Mouse (Mus musculus): ENCODE results near the gene Arl6.

Gene Arl6

DNA sequence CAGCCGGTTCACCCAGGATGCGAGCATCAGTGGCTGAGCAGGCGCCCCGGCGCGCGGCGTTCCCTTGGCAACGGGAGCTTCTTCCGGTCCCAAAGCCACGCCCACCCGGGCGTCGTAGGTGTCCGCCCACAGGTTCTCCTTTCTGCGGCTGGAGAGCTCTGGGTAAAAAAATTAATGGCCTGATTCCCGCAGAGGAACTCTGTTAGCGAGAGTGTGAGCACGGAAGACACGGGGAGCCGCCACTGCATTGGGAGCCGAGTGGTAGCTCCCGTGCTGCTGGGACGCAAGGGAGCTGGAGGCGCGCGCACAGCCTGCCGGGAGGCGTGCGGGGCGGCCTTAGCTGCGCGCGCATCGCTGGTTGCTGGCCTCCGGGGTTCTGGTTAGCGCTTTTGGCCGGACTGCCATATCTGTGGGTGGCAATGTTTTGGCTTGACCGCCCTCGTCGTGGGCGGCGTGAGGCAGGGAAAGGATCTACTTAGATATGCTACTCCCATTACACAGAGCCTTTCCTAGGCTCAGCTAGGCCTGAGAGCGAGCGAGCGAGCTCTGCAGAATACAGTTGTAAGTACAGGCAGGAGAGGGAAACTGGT is at the start of gene Arl6:
Gene Arl6 (minus strand): TSS at position 290 of the 590 bp plus-strand sequence.
- peak; percentile 94 for DNase-seq (ENCODE audit: low spot score)

DNA sequence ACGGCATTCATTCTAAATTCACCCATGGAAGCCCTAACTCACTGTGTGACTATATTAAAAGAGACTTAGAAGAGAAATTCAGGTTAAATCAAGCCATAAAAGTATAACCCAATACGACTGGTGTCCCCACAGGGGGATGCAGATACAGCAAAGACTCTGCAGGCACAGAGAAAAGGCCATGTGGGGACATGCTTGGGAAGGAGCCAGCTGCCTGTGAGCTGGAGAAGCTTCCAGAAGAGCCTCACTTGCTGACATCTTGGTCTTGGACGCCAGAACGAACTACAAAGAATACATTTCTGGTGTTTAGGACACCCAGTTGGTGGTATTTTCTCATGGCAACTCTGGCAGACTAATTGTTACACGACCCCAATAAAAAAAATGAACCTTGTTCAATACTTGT is 45.9 kb upstream of the Arl6 start:
- no peak for DNase-seq (ENCODE audit: low spot score)

DNA sequence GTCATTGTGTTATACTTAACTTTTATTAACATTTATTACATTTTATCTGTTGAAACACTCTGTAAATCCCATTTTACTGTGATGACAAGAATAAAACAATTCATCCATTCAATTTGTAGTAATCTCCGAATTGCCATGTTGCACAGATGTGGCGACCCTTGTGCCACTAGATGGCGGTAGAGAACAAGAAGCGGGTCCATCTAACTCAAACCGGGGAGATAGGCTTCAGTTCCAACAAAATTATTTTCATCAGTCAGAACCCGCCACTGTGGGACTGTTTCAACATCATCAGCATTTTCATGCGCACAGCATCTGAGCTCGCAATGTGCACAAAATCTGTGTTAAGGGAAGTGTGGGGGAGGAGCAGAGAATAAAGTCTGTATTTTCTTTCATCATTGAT is 44.2 kb upstream of the Arl6 start:
- peak; percentile 19 for DNase-seq (ENCODE audit: low spot score)

DNA sequence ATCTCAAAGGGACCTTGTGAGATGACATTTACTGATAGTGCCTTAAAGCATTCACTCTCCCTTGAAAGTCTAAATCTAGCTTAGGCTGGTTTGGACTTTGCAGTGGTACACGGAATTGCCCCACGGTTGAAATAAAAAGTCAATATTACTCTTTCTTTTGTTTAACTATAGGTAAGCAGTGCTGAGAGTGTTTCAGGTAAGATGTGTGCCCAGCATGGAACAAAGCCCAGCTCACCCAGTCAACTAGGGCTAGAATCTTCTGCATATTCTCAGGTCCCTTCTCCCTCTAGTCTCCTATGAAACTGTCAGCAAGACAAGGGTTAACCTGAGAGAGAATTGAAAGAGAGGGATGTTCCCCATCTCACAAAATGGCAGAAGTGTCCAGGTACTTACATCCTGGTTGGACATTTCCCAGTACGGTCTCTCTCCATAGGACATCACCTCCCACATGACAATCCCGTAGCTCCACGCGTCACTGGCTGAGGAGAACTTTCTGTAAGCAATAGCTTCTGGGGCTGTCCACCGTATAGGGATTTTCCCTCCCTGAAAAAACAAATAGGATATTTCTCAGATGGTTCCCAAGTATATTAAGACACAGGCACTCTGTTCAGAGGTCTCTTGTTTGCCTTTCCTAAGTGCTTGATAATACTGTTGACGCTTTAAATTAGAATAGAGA is 43.2 kb upstream of the Arl6 start:
- DNase-seq (ENCODE audit: low spot score): no peak

DNA sequence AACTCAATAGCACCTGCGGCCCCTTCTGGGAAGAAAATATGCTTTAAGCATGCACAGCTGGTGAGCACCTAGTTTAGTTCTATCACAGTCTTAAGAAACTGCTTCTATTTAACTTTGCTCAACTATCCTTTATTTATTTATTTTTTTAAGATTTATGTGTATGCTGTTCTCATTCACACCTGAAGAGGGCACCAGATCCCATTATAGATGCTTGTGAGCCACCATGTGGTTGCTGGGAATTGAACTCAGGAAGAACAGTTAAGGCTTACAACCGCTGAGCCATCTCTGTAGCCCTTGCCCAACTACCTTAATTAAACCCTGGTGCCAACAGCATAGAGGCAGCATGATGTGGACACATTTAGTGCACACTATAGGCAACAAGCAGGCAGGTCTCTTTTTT is 27.7 kb upstream of the Arl6 start:
- no peak for DNase-seq (ENCODE audit: low spot score)

DNA sequence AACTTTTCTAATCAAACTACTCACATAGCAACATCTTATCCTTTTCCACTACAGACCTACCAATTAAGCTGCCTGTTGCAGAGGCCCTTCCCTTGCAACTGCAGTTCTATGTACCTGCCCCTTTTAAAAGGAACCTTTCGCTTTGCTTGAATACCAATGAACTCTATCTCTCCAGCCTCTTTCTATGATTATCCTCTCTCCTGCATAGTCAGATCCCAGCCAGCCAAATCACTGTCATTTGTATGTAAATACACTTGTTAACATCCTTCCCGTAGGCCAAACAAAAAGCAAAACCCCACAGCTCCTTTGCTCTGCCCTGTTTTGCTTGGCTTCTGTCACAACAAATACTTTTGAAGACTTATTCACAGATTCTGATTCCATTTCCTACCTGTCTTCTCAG is 4.6 kb upstream of the Arl6 start:
- DNase-seq (ENCODE audit: low spot score): no peak

DNA sequence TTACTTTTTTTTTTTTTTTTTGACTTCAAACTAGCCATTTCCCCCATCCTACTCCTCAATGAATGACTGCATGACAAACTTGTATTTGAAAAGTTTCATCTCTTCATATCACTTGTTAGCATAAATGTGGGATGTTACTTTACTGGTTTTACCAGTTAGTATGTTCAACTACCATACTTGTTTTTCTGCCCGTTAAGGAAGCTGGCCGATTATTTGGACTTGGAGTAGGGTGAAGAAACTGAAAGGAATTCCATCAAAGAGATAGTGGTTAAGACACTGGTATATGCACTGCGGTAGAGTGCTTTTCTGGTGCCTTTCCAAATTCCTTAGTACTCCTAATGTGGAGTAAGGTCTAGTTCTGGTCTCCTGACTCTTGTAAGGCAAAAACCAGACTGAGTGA is 794 bp upstream of the Arl6 start:
- DNase-seq (ENCODE audit: low spot score): no peak

DNA sequence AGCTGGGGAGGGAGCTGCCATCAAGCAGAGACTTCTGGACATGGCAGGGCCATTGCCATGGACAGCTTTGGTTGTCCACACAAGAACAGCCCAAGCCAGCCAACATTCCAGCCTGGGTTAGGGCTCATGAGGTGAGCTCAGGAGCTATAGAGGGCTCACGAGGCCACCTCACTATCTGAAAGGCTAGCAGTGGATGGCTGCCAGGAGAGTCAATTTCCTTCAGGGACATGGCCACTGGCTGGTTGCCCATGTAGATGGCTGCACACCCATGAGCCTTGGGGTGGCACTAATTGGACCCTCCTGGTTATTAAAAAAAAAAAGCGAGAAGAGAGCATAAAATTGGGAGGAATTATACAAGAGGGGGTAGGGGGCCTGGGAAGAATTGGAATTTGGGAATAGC is 4.6 kb downstream of the Arl6 start:
- DNase-seq (ENCODE audit: low spot score): no peak

DNA sequence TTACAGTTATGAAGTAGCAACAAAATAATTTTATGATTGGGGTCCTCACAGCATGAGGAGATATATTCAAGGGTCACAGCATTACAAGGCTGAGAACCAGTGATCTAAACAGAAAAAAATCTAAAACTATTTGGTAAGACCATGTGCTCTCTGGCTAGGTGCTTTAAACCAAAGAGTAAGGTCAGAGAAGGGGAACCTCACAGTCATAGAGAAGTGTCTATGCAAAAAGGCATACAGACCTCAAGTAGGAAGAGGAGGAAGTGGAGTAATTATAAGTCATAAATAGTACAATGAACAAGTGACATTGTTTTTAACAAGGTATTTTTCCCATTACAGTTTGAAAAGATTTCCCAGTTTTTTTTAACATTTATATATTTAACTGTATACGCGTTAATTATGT is 17.6 kb downstream of the Arl6 start:
- DNase-seq (ENCODE audit: low spot score): no peak

DNA sequence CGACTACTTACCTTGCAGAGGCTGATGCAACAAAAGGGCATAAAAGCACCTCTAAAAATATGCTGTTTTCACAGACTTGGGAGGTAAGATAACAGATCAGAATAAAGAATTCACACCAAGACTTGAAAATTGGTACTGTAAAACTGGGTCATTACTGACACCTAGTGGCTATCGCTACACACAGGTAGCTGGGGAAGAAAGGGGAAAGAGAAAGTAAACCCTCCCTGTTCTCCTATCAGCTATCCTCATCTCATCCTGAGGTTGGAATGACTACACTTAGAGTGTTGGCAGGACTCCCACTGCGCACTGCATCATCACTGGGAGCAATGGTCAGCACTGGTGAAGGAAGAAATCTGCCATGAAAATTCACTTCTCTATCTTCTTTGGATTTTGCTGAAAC is 22.0 kb downstream of the Arl6 start:
- DNase-seq (ENCODE audit: low spot score): no peak

DNA sequence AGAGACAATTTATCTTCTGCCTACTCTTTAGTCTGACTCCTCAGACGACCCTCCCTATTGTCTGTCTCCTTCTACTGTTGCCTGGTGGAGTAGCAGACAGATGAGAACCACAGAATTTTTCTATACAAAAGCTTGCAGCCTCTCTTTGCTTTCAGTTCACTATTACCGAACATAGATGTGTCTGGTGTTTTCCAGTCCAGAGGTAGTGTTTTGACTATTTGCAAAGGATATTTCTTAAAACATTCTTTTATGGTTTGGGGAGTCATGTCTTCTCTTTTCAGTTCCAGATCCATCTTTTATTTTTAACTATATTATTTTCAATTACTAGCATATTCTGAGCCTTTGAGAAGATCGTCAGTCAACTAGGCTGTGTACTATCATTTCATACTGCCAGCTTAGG is 23.5 kb downstream of the Arl6 start:
- no peak for DNase-seq (ENCODE audit: low spot score)

DNA sequence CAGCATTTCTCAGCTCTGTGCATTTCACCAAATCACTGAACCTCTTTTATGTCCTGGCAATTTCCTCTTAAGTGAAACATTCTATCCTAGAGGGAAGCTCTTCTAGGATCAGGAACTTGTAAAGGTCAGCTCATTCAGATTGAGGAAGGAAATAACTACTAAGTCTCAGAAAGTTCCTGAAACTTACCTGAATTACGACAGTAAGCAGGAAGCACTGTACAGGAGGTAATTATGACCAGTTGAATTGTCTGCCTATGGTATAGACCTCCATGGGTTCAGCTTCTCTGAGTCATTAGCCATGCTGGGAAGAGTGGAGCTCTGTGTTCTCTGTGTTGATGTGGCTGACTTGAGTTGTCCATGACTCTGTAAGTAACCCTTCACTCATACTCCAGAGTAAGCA is 28.4 kb downstream of the Arl6 start:
- DNase-seq (ENCODE audit: low spot score): no peak

DNA sequence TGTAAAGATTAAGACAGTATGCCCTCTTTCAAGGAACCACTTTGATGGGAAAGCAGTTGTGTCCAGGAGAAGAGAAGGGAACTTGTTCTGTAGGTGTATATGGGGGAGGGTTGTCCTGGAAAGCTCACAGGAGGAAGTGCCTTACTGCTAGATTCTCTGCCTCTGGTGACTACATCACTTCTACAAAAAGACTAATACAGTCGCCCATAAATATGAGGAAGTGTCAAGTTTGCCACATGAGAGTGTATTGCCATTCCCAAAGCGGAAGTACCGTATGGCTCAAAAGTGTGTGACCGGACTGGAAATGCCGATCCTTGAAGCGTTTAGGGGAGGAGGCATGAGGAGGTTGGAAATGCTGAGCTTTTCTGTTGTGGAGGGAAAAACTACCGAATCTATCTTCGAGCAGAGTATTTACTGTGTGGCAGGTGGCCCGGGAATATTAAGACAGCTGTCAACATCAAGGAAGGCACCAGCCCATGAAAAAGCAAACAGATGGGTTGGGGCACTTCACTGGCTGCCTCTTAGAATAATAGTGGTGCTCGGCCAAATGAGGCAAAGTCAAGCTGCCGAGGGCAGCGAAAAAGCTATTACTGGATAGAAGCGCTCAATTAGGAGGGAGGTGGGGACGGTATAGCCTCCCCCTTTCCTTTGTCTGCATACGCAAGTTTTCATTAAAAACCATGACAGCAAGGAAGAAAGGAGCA is 35.0 kb downstream of the Arl6 start:
- DNase-seq (ENCODE audit: low spot score): no peak

DNA sequence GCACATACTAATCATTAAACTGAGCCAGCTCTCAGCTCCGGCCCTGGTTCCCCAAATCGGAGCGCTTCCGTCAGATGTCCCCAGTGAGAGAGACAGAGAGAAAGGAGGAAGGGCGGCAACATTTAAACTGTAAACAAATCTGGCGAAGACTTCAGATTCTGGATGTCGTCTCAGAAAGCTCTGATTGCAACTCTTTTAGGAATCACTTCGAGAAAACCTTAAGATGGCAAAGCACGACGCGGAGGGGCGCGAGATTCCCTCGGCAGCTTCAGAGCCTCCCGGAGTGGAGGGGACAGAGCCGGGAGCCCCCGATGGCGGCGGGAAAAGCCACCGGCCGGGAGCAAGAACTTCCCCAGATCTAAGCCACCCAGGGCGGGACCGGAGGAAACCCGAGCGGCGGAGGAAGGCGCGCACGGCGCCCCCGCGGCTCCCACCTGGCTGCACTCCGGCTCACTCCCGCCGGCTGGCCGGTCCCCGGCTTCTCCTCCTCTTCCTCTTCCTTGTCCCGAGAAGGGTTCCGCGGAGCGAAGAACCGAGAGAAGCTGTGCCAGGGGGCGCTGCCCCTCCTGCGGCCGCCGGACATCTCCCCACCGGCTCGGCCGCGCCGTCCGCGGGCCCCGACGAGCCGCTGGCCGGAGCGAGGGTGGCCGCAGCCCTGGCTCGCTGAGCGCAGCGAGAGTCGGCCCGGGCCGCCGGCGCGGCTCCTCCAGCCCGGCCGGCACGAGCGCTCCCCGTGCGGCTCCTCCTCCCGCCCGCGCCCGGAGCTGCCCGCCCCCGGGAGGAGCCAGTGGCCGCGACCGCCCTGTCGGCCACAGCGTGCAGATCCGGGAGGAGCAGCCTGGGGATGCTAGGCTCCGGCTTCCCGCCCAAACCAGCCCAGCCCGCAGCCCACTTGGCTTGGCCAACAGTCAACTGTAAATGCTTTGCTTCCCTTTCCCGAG is 38.6 kb downstream of the Arl6 start, which contains the start of gene Crybg3:
Gene Crybg3 (minus strand): TSS at position 669 of the 941 bp plus-strand sequence.
- peak; percentile 84 for DNase-seq (ENCODE audit: low spot score)

DNA sequence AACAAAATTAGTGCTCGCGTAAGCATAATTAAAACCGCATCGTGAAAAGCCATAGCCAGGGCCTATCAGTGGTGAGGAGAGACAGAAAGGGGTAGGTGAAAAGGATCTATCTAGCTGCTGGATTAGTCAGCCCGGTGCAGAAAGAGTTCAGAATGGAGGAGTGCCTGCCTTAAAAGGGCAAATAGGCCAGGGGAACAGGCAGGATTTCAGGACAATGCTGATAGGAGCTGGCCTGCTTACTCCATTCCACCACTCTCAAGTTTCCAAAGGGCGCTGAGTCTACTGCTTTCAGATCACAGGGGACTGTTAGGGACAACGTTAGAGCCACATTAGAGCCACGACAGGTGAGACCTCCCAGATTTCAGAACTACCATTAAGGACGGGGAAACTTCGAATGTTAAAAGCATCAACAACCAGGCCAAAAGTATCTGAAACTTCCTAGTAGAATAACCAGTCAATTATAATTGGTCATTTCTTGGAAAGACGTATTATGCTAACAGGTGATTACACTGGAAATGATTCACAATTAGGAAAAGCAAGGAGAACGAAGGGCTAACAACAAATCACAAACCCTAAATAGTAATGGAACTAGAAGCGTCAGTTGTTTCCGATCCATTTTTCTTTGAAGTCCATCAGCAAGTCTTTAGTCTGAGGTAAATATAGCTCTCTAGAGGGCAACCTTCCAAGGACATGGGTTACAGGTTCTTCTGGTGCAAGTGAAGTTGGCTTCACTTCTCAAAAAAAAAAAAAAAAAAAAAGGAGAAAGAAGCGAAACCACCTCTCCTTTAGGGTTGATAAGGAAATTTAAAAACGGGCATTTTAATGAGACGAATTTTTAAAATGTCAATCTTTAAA is 39.6 kb downstream of the Arl6 start:
- no peak for DNase-seq (ENCODE audit: low spot score)

DNA sequence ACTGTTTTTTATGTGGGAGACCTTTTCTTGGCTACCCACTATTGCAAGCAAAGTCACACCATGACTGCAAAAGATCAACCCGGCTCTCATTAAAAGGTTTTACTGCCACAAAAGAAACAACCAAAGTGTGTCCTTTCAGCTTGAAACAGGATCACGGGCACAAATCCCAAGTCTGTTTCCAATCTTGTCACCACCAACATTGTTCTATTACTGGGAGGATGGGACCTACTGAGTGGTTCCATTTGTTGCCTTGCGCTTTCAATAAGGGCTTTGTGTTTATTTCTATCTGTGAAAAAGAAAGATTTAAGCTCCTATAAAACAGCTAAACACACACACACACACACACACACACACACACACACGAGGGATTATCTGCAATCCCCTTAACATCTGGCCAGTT is 40.2 kb downstream of the Arl6 start:
- no peak for DNase-seq (ENCODE audit: low spot score)

DNA sequence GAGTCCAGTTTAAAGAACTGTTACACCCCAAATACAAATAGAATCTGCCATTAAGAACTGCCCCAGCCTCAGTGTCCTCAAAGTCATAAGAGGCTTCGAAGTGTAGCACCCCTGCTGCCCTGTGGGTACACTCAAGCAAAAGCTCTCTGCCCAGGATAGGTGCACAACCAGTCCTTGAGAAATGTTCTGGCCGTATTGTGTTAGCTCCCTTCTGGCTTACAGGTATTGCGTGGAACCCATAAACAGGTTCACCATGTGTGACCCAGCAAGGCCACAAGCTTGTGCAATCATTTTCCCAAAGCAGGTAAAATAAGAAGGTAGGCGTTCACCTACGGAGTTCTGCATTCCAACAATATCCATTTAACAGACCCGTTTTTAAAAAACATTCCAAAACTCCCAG is 41.9 kb downstream of the Arl6 start:
- no peak for DNase-seq (ENCODE audit: low spot score)

DNA sequence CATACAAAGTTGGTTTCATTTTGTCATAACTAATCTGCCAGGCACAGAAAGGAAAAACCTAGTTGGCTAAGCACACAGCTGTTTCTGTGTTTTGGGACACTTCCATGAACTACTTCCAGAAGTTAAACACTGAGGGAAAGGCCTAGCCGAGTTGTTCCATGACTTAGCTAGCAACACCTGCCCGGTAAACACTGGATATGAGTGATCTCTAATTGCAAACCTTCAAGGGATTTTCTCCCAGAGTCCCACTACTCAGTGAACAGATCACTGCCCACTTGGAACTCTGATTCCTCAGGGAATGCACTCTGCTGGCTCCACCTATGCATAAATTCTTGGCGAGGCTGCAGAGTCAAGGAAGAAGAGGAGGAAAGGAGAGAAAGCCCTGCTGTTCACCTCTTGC is 44.5 kb downstream of the Arl6 start:
- no peak for DNase-seq (ENCODE audit: low spot score)

DNA sequence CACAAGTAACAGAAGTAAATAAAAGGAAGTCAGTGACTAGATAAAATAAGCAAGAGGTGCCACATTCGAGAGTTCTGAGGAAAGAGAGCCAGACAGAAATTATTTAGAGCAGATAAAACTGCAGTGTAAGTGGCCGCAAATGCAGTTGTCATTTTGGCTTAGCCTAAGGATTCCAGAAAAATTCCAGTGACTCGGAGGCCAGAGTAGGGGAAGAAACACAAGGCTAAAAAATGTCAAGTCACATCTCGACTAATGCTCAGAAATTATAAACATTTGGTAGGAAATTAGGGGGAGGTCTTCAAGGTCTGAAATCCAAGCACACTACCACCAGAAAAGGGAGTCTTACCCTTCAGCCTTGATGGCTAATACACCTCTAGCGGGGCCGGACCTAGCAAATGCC is 48.4 kb downstream of the Arl6 start:
- DNase-seq (ENCODE audit: low spot score): no peak

DNA sequence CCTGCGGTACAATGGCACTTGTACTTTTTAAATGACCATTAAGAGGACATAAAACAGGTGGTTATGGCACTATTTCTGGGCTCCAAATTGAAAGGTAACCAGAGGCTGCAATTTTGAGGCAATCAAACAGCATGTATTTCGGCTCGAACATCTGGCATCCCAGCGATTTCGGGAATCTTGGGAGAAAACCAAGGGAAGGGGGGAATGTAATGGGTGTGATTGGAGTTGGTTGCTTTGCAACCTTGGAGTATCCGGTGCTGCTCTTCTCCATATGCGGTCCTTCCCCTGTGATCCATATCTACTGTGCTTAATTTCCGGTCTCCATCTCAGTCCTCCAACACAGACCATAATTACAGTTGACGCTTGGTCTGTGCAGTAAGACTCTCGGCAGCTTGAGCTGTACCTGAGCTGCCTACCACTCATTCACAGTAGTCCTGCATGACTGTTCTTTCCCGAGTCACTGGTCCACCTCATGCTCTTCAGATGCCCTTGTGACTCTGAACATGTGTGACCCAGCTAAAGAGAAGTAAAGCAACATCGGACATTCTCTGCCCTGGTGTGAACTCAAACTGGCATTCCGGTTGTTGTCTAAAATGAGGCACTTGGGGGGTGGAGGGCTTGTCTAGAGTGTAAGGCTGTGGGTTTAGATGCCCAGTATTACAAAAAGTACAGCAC is 50.7 kb downstream of the Arl6 start:
- DNase-seq (ENCODE audit: low spot score): no peak

DNA sequence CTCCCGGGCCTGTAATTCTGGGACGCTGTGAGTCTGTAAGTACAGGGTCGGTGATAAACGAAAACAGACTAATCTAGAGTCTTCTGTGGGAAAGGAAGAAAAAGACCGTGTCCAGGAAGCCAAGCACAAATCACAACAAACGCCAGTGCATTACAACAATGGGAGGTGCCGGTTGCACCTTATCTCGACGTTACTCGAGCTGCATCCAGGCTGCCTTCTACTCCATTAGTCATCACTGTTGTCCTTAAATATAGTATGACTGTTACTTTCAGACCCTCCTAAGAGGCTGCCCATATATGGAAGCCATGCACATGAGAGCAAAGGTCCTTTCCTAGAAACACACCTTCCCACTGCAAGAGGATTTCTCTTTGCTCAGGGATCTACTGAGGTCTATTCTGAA is 51.4 kb downstream of the Arl6 start:
- no peak for DNase-seq (ENCODE audit: low spot score)

All from testis, postnatal 14 days (tissue).